In genomic region chr8:61043874-61044273, GRCm38 (mm10) we compare ENCODE assay signal across 24 mouse cellular contexts.
"Had no signal": no experiment of that assay in that cellular context is flagged by ENCODE, and none has a peak within 500 bp of the region (broad histone marks: within the 10 kb centered on the region; RNA-seq: fewer than 3 reads in every experiment).

No protein-coding gene starts in this region.

- H3K9ac ChIP-seq: limb, embryonic 12.5 days; limb, embryonic 15.5 days; lung, embryonic 14.5 days; midbrain, embryonic 13.5 days; neural tube, embryonic 13.5 days; stomach, embryonic 15.5 days had no signal

- H3K27me3 ChIP-seq: limb, embryonic 12.5 days; limb, embryonic 15.5 days; megakaryocyte, embryonic 14.5 days; midbrain, embryonic 13.5 days; neural tube, embryonic 13.5 days; stomach, embryonic 15.5 days had no signal

- H3K36me3 ChIP-seq: limb, embryonic 15.5 days; midbrain, embryonic 10.5 days; midbrain, embryonic 13.5 days; neural tube, embryonic 13.5 days; stomach, embryonic 15.5 days had no signal

- H3K27ac ChIP-seq: kidney, postnatal 0 days; layer of hippocampus, adult 2 months; left cerebral cortex, adult 2 months; limb, embryonic 12.5 days; limb, embryonic 15.5 days; macrophage; midbrain, embryonic 10.5 days; midbrain, embryonic 13.5 days; neural tube, embryonic 13.5 days; stomach, embryonic 15.5 days had no signal

- H3K4me2 ChIP-seq: limb, embryonic 12.5 days; limb, embryonic 15.5 days; lung, embryonic 14.5 days; midbrain, embryonic 13.5 days; neural tube, embryonic 13.5 days; stomach, embryonic 15.5 days had no signal

- DNase-seq: kidney, adult 2 months; kidney, postnatal 25 days; layer of hippocampus, postnatal 36 days; left cerebral cortex, postnatal 4 days; lung, embryonic 14.5 days; right cerebral cortex, adult 18-20 months; right cerebral cortex, postnatal 25 days; spleen, adult 18-20 months; thymus, postnatal 25 days had no signal

- H3K4me3 ChIP-seq: layer of hippocampus, adult 2 months; left cerebral cortex, adult 2 months; limb, embryonic 12.5 days; limb, embryonic 15.5 days; megakaryocyte, embryonic 14.5 days; midbrain, embryonic 10.5 days; midbrain, embryonic 13.5 days; myocyte; neural tube, embryonic 13.5 days; stomach, embryonic 15.5 days had no signal

- H3K4me1 ChIP-seq: limb, embryonic 12.5 days; limb, embryonic 15.5 days; megakaryocyte, embryonic 14.5 days; neural tube, embryonic 13.5 days; stomach, embryonic 15.5 days had no signal

- ATAC-seq: intestine, postnatal 0 days; lung, postnatal 0 days; midbrain, embryonic 13.5 days; midbrain, embryonic 16.5 days had no signal

- H3K9me3 ChIP-seq: limb, embryonic 12.5 days; limb, embryonic 15.5 days; megakaryocyte, embryonic 14.5 days; midbrain, embryonic 10.5 days; midbrain, embryonic 13.5 days; neural tube, embryonic 13.5 days; stomach, embryonic 15.5 days had no signal
